Mouse (Mus musculus) megakaryocyte, embryonic 14.5 days (primary cell): ENCODE measurements at regions not wholly inside any gene's neighbourhood (a gene's known extent, or its start where the extent isn't known, plus 50 kb on each side); places are given as distances from the start of the nearest gene placed in this dataset.

Source experiments
- FLI1 ChIP-seq: IDR thresholded peaks from 2 replicates; pipeline ENCODE4 v1.6.1; 2012; ENCODE audit warnings: low read length, inconsistent platforms, mixed read lengths
- GATA1 ChIP-seq: IDR thresholded peaks from 3 replicates; pipeline ENCODE4 v1.6.1; 2012; ENCODE audit warnings: mixed read lengths, low read length, inconsistent platforms, borderline replicate concordance

GRCm38 (mm10) chr4:95339822-95340221 is 217.5 kb upstream of the Fggy start:
- TF ChIP-seq FLI1 (no peak), GATA1 (no peak)
